Mouse (Mus musculus) kidney, adult 2 months (tissue): ENCODE results near the gene Sort1. TPM values are rescaled to one million over a fixed set of nuclear protein-coding genes. Genes with fewer than 3 reads are reported as not detected.

Source experiments
- DNase-seq: peaks from one replicate; pipeline ENCODE4 v3.0.0; 2021
- H3K27ac ChIP-seq: fragments of 200-500 bp; 2 replicates; pipeline ENCODE4 v1.5.1; 2012; ENCODE audit warnings: low read depth, low read length, control low read depth, inconsistent platforms; ENCODE audit not compliant: insufficient read depth
- H3K27me3 ChIP-seq: fragments of 200-500 bp; replicated peaks from 2 replicates; pipeline ENCODE4 v1.6.1; 2012; ENCODE audit warnings: mild to moderate bottlenecking, moderate library complexity, low read length, inconsistent platforms; ENCODE audit not compliant: control insufficient read depth, insufficient read depth
- H3K36me3 ChIP-seq: fragments of 200-500 bp; 2 replicates; pipeline ENCODE4 v1.6.1; 2012; ENCODE audit warnings: mild to moderate bottlenecking, moderate library complexity, low read length, inconsistent platforms; ENCODE audit not compliant: control insufficient read depth, insufficient read depth
- H3K4me1 ChIP-seq: fragments of 200-500 bp; 2 replicates; pipeline ENCODE4 v1.6.1; 2011; ENCODE audit warnings: low read length; ENCODE audit not compliant: control insufficient read depth, insufficient read depth
- H3K4me3 ChIP-seq: fragments of 200-500 bp; 2 replicates; pipeline ENCODE4 v1.5.1; 2011; ENCODE audit warnings: mild to moderate bottlenecking, low read depth, low read length, control low read depth; ENCODE audit not compliant: insufficient read depth
- CTCF ChIP-seq: fragments of 200-500 bp; conservative IDR thresholded peaks from 2 replicates; pipeline ENCODE4 v1.5.1; 2011; ENCODE audit warnings: low read depth, mild to moderate bottlenecking, control low read depth, low read length, moderate library complexity, mixed read lengths; ENCODE audit not compliant: insufficient read depth, insufficient read length
- POLR2A ChIP-seq: fragments of 200-500 bp; IDR thresholded peaks from one replicate; pipeline ENCODE4 v1.6.1; 2011; ENCODE audit warnings: low read depth, low read length, control low read depth
- WGBS: fragments of 180-500 bp; shearing (Covaris S2); methylation state at CpG from one replicate; pipeline ENCODE4 v1.1.7; 2018; 5-methylcytosine and 5-hydroxymethylcytosine counted together
- polyA plus RNA-seq: library from polyadenylated mRNA; depleted of rRNA; stranded (reverse); fragments of >200 nt; gene quantifications from 2 replicates; pipeline ENCODE4 v1.2.3, GENCODE M21; 2012

The Sort1 gene
- polyA plus RNA-seq, 1 experiment: 30.2 TPM

- no peak overlapping the region for H3K4me3 ChIP-seq
- H3K4me1 ChIP-seq: no peaks in the 10 kb centered on the region
- no peak overlapping the region for H3K27ac ChIP-seq
- DNase-seq: no peak
- H3K36me3 ChIP-seq: no peaks in the 10 kb centered on the region
- TF ChIP-seq POLR2A (no peak), CTCF (no peak)
- H3K27me3 ChIP-seq: no peaks in the 10 kb centered on the region
- 83% methylated on average over 6 of the region's 6 CpGs for WGBS
Observed at GRCm38 (mm10) chr3:108307485-108307884, 23.6 kb downstream of the Sort1 start.

GRCm38 (mm10) chr3:108310921-108311341, 27.0 kb downstream of the Sort1 start:
- no peak for TF ChIP-seq POLR2A
- TF ChIP-seq CTCF: no peak
- no peak overlapping the region for H3K4me3 ChIP-seq
- H3K4me1 ChIP-seq: no peaks in the 10 kb centered on the region; the same call in 1 of the 2 replicates
- H3K27me3 ChIP-seq: no peaks in the 10 kb centered on the region
- H3K36me3 ChIP-seq: no peaks in the 10 kb centered on the region
- no peak overlapping the region for H3K27ac ChIP-seq
- peak; percentile 23 for DNase-seq

- Histone ChIP-seq H3K36me3 (no peaks in the 10 kb centered on the region), H3K27ac (no peak overlapping the region), H3K27me3 (no peaks in the 10 kb centered on the region), H3K4me3 (no peak overlapping the region), H3K4me1 (no peaks in the 10 kb centered on the region; the same call in 1 of the 2 replicates)
- WGBS: 67% methylated on average over 4 of the region's 4 CpGs
- TF ChIP-seq CTCF (no peak), POLR2A (no peak)
- DNase-seq: no peak
Observed at GRCm38 (mm10) chr3:108311688-108312087, 27.8 kb downstream of the Sort1 start.

- DNase-seq: no peak
- H3K4me1 ChIP-seq: no peaks in the 10 kb centered on the region; the same call in 1 of the 2 replicates
- no peak for TF ChIP-seq POLR2A
- no peak for TF ChIP-seq CTCF
Observed at GRCm38 (mm10) chr3:108312414-108312813, 28.5 kb downstream of the Sort1 start.

GRCm38 (mm10) chr3:108313138-108313537, 29.3 kb downstream of the Sort1 start:
- DNase-seq: no peak
- H3K4me3 ChIP-seq: no peak overlapping the region
- H3K36me3 ChIP-seq: no peaks in the 10 kb centered on the region
- 91% methylated on average over 4 of the region's 4 CpGs for WGBS
- no peaks in the 10 kb centered on the region; the same call in 1 of the 2 replicates for H3K4me1 ChIP-seq
- TF ChIP-seq POLR2A (no peak), CTCF (no peak)
- H3K27ac ChIP-seq: no peak overlapping the region
- H3K27me3 ChIP-seq: no peaks in the 10 kb centered on the region

More at GRCm38 (mm10) chr3:108312414-108312813, 28.5 kb downstream of the Sort1 start:
- Histone ChIP-seq H3K36me3 (no peaks in the 10 kb centered on the region), H3K4me3 (no peak overlapping the region), H3K27me3 (no peaks in the 10 kb centered on the region), H3K27ac (no peak overlapping the region)

GRCm38 (mm10) chr3:108314038-108314675, 30.3 kb downstream of the Sort1 start:
- TF ChIP-seq POLR2A (no peak), CTCF (no peak)
- Histone ChIP-seq H3K4me3 (no peak overlapping the region), H3K27ac (no peak overlapping the region), H3K36me3 (no peaks in the 10 kb centered on the region), H3K4me1 (no peaks in the 10 kb centered on the region; the same call in 1 of the 2 replicates), H3K27me3 (no peaks in the 10 kb centered on the region)
- no peak for DNase-seq
- WGBS: 52% methylated on average over 8 of the region's 8 CpGs

- H3K27me3 ChIP-seq: no peaks in the 10 kb centered on the region
- TF ChIP-seq CTCF: no peak
- no peak for TF ChIP-seq POLR2A
Observed at GRCm38 (mm10) chr3:108318517-108318916, 34.6 kb downstream of the Sort1 start.

GRCm38 (mm10) chr3:108321671-108322070, 37.8 kb downstream of the Sort1 start:
- WGBS: 81% methylated on average over 4 of the region's 4 CpGs
- Histone ChIP-seq H3K4me1 (no peaks in the 10 kb centered on the region), H3K36me3 (no peaks in the 10 kb centered on the region), H3K27me3 (no peaks in the 10 kb centered on the region), H3K4me3 (no peak overlapping the region), H3K27ac (no peak overlapping the region)
- no peak for DNase-seq
- TF ChIP-seq CTCF (no peak), POLR2A (no peak)

More at GRCm38 (mm10) chr3:108318517-108318916, 34.6 kb downstream of the Sort1 start:
- no peak for DNase-seq
- H3K36me3 ChIP-seq: no peaks in the 10 kb centered on the region
- no peaks in the 10 kb centered on the region; the same call in 1 of the 2 replicates for H3K4me1 ChIP-seq
- no peak overlapping the region for H3K4me3 ChIP-seq
- H3K27ac ChIP-seq: no peak overlapping the region
- 69% methylated on average over 2 of the region's 2 CpGs for WGBS
